Mouse (Mus musculus) myocyte (in vitro differentiated cells): Measurements from ENCODE around the gene Nisch. TPM values are rescaled to one million over a fixed set of nuclear protein-coding genes. Genes with fewer than 3 reads are reported as not detected.

ENCODE experiments used
- H3K27me3 ChIP-seq: one replicate; pipeline ENCODE4 v1.6.1; 2011; ENCODE audit not compliant: control insufficient read depth, insufficient read depth, insufficient read length
- H3K36me3 ChIP-seq: one replicate; pipeline ENCODE4 v1.6.1; 2011; ENCODE audit not compliant: control insufficient read depth, insufficient read depth
- H3K4me2 ChIP-seq: one replicate; pipeline ENCODE4 v1.6.1; 2011; ENCODE audit warnings: low read depth, control low read depth
- H3K4me3 ChIP-seq: one replicate; pipeline ENCODE4 v1.5.1; 2011; ENCODE audit warnings: mild to moderate bottlenecking, control low read depth, moderate library complexity
- H3K79me2 ChIP-seq: one replicate; pipeline ENCODE4 v1.6.1; 2011; ENCODE audit not compliant: control insufficient read depth, insufficient read depth
- H3ac ChIP-seq: one replicate; pipeline ENCODE4 v1.6.1; 2011; ENCODE audit not compliant: control insufficient read depth, insufficient read length
- CEBPB ChIP-seq: IDR thresholded peaks from 2 replicates; pipeline ENCODE4 v1.6.1; 2011; ENCODE audit warnings: mild to moderate bottlenecking, moderate library complexity; ENCODE audit not compliant: poor library complexity, insufficient read depth, severe bottlenecking
- E2F4 ChIP-seq: IDR thresholded peaks from one replicate; pipeline ENCODE4 v1.6.1; 2011; ENCODE audit warnings: mild to moderate bottlenecking, control low read depth, moderate library complexity; ENCODE audit not compliant: insufficient read depth
- MAX ChIP-seq: IDR thresholded peaks from one replicate; pipeline ENCODE4 v1.6.1; 2011; ENCODE audit warnings: low read depth, mild to moderate bottlenecking, control low read depth
- MYOD1 ChIP-seq, 3 experiments: IDR thresholded peaks; one replicate each; pipeline ENCODE4 v1.6.1; 2011; ENCODE audit warnings: control low read depth in 2 of 3, low read depth in 2 of 3, mild to moderate bottlenecking in 2 of 3, moderate library complexity in 1 of 3; ENCODE audit not compliant: insufficient read length in 2 of 3, control insufficient read depth in 1 of 3
- MYOG ChIP-seq, 3 experiments: IDR thresholded peaks; one replicate each; pipeline ENCODE4 v1.6.1; 2011; ENCODE audit warnings: control low read depth in 2 of 3, low read depth in 2 of 3, mild to moderate bottlenecking in 2 of 3; ENCODE audit not compliant: insufficient read length in 2 of 3, control insufficient read depth in 1 of 3, insufficient read depth in 1 of 3
- POLR2A ChIP-seq: IDR thresholded peaks from one replicate; pipeline ENCODE4 v1.6.1; 2011; ENCODE audit warnings: low read depth, mild to moderate bottlenecking, control low read depth, moderate library complexity; ENCODE audit not compliant: insufficient read length
- POLR2AphosphoS2 ChIP-seq: IDR thresholded peaks from one replicate; pipeline ENCODE4 v1.6.1; 2011; ENCODE audit warnings: low read depth, control low read depth; ENCODE audit not compliant: insufficient read length
- REST ChIP-seq: IDR thresholded peaks from one replicate; pipeline ENCODE4 v1.6.1; 2011; ENCODE audit warnings: mild to moderate bottlenecking, control low read depth, moderate library complexity; ENCODE audit not compliant: insufficient read depth, insufficient read length
- SRF ChIP-seq: IDR thresholded peaks from one replicate; pipeline ENCODE4 v1.6.1; 2011; ENCODE audit warnings: low read depth; ENCODE audit not compliant: control insufficient read depth, insufficient read length
- TCF12 ChIP-seq: IDR thresholded peaks from one replicate; pipeline ENCODE4 v1.6.1; 2011; ENCODE audit warnings: mild to moderate bottlenecking, control low read depth; ENCODE audit not compliant: poor library complexity, insufficient read depth, severe bottlenecking
- TCF3 ChIP-seq: IDR thresholded peaks from one replicate; pipeline ENCODE4 v1.6.1; 2011; ENCODE audit warnings: low read depth, control low read depth; ENCODE audit not compliant: insufficient read length
- USF1 ChIP-seq: IDR thresholded peaks from one replicate; pipeline ENCODE4 v1.6.1; 2011; ENCODE audit warnings: low read depth, mild to moderate bottlenecking, control low read depth, moderate library complexity
- polyA plus RNA-seq: library from polyadenylated mRNA; unstranded; fragments of >200 nt; fragmentation: generic; extraction: Trizol; gene quantifications from one replicate; pipeline ENCODE4 v1.2.1, GENCODE M21; 2012; ENCODE audit warnings: missing spikeins

Nisch gene
- polyA plus RNA-seq, 1 experiment: 266 TPM

DNA sequence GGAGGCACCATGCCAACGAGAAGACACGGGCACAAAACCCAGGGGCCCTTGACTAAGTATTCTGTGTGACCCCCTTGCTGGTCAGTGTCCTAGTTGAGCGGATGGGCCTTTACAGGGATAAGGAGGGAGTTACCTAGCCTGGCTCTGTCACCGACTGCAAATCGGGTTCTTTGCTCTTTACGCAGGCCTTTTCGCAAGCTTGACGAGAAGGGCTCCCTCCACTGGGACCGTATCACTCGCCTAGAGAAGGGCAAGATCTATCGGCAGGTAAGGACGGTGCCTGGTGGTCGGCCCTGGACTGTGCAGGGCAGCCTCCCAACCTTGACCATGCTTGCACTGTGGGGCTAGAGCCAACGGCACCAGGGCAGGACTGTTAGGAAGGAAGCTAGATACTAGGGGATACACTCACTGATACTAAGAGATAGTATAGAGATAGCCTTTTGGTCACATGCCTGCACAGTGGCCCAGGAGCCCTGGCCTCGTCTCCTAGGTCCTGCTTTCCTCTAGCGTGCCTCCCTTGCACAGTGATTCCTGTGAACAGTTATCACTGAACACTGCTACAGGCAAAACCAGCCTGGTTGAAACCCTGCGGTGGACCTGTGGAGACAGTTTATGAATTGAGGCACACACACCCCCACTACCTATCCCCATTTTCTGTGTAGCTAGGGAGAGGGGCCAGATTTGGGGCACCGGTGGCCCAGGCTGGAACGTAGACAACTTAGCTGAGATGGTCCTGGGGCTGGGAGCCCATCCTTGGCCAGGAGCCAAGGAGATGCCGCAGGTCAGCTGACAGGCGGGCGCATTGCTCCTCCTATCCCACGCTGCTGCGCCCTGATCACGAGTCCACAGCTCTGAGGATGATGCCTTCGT, 80.1 kb downstream of the Nisch start:
- Histone ChIP-seq H3K27me3 (no peaks in the 10 kb centered on the region), H3ac (no peak overlapping the region), H3K79me2 (no peaks in the 10 kb centered on the region), H3K4me3 (no peak overlapping the region), H3K36me3 (peaks cover 3% of the 10 kb centered on the region), H3K4me2 (no peak overlapping the region)
- TF ChIP-seq SRF (no peak), MYOD1 (IDR thresholded peaks at IDR 0.05; ENCODE audit: control insufficient read depth in 1 of 3, insufficient read length in 2 of 3, low read depth in 2 of 3) (no peak), USF1 (no peak), MAX (no peak), POLR2A (no peak), REST (no peak), TCF12 (no peak), E2F4 (no peak), MYOG (IDR thresholded peaks at IDR 0.05; ENCODE audit: control insufficient read depth in 1 of 3, insufficient read depth in 1 of 3, insufficient read length in 2 of 3, low read depth in 2 of 3) (no peak), CEBPB (no peak), TCF3 (no peak), POLR2AphosphoS2 (no peak)

DNA sequence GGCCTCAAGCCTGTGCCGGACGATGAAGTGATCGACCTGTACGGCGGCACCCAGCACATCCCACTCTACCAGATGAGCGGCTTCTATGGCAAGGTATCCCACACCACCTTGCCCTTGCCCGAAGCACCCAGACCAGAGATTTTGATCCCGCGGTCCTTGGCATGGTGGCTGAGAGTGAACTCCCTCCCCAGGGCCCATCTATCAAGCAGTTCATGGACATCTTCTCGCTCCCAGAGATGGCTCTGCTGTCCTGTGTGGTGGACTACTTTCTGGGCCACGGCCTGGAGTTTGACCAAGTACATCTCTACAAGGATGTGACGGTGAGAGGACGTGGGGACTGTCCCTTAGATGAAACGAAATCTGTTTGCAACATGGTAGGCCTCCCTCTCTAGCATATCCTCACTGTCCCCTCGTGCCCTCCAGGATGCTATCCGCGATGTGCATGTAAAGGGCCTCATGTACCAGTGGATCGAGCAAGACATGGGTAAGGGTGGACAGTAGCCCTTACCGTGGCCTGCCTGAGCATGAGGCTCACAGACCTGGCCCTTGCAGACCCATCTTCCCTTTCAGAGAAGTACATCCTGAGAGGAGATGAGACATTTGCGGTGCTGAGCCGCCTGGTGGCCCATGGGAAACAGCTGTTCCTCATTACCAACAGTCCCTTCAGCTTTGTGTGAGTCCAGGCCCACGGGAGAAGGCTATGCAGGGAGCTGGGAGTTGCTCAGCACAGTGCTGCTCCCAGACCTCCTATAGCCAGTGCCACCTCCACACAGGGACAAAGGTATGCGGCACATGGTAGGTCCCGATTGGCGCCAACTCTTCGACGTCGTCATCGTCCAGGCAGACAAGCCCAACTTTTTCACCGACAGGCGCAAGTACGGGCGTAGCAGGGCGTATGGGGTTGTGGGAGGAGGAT, 81.0 kb downstream of the Nisch start:
- no peak overlapping the region for H3K4me3 ChIP-seq
- H3K79me2 ChIP-seq: no peaks in the 10 kb centered on the region
- H3K36me3 ChIP-seq: peaks cover 3% of the 10 kb centered on the region
- H3K4me2 ChIP-seq: no peak overlapping the region
- TF ChIP-seq TCF3: no peak
- no peak for TF ChIP-seq CEBPB
- TF ChIP-seq USF1: no peak
- TF ChIP-seq SRF: no peak
- no peak for TF ChIP-seq E2F4
- TF ChIP-seq POLR2AphosphoS2: no peak
- TF ChIP-seq MYOG (IDR thresholded peaks at IDR 0.05; ENCODE audit: control insufficient read depth in 1 of 3, insufficient read depth in 1 of 3, insufficient read length in 2 of 3, low read depth in 2 of 3): no peak
- TF ChIP-seq MAX: no peak
- no peak for TF ChIP-seq TCF12
- no peaks in the 10 kb centered on the region for H3K27me3 ChIP-seq
- no peak overlapping the region for H3ac ChIP-seq

DNA sequence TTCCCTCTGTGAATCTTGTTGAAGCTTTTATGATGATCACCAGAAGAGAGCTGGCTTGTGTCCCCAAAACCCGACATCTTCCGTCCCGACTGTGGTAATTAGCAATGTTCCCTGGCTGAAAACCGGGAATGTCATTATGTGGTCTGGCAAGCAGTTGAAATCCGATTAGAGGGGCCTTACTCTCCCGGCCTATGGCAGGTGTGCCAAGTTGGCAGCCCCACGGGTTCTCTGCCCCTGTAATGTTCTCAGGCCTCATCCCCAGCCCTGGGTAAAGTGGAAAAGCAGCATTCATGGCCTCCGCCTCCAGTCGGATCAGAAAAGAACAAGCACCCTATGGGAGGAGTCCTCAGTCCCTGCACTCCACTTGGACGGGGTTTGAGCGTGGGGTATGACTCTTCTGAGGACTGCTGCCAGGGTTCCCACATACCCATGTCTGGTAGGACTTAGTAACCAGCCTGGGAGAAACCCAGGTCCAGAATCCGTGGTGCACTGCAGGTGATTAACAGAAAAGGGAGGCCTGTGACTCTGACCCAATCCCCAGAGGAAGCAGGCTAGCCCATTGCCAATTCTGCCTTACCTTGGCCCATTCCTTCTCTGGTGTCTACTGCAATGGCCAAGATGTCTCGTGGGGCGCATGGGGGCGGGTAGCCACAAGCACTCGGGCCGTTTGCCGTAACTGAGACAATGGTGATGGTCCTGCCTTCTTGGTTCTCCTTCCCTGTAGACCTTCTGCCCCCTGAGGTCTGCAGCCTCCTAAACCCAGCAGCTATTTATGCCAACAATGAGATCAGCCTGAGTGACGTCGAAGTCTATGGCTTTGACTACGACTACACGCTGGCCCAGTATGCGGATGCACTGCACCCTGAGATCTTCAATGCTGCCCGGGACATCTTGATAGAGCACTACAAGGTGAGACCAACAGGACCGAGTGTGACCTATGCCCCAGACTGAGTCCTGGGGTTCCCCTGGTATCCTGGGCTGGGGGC, 82.4 kb downstream of the Nisch start:
- no peak for TF ChIP-seq E2F4
- no peak for TF ChIP-seq MAX
- TF ChIP-seq POLR2A: no peak
- no peak for TF ChIP-seq REST
- no peak for TF ChIP-seq MYOD1 (IDR thresholded peaks at IDR 0.05; ENCODE audit: control insufficient read depth in 1 of 3, insufficient read length in 2 of 3, low read depth in 2 of 3)
- no peak for TF ChIP-seq TCF3
- no peak for TF ChIP-seq TCF12
- no peak for TF ChIP-seq MYOG (IDR thresholded peaks at IDR 0.05; ENCODE audit: control insufficient read depth in 1 of 3, insufficient read depth in 1 of 3, insufficient read length in 2 of 3, low read depth in 2 of 3)
- no peak for TF ChIP-seq POLR2AphosphoS2
- no peak for TF ChIP-seq CEBPB
- TF ChIP-seq USF1: no peak
- Histone ChIP-seq H3K79me2 (no peaks in the 10 kb centered on the region), H3K36me3 (peaks cover 3% of the 10 kb centered on the region), H3K4me2 (no peak overlapping the region), H3K4me3 (no peak overlapping the region), H3ac (no peak overlapping the region), H3K27me3 (no peaks in the 10 kb centered on the region)

DNA sequence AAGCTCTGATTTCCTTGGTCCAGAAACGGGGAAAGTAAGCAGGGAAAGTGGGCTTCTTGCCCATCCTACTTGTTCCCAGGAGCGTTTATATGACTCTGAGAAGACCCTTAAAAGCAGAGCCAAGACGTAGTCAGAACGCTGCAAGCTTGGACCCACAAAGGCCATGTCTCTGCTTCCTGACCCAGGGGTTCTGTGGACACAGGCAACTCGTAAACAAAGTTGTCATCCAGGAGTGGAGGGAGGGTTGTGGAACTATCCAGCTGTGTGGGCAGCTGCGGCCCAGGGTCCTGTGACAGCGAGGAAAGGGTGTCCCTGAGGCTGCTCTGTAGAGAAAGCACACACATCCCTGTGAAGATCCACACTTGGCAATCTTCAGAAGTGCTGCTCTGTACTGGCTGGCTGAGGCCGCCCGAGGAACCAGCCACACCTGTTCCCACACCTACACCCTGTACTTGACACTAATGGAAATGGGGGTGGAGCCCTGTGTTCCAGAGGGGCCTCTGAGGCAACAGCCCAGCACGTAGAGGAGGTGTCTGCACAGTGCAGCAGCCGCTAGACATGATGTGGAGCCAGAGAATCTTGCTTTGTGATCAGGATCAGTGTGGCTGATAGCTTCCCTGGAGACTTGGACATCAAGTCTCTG, 83.6 kb downstream of the Nisch start:
- H3K27me3 ChIP-seq: no peaks in the 10 kb centered on the region
- H3ac ChIP-seq: no peak overlapping the region
- TF ChIP-seq TCF3 (no peak), MYOD1 (IDR thresholded peaks at IDR 0.05; ENCODE audit: control insufficient read depth in 1 of 3, insufficient read length in 2 of 3, low read depth in 2 of 3) (no peak), MAX (no peak), E2F4 (no peak), CEBPB (no peak), USF1 (no peak), POLR2AphosphoS2 (no peak), TCF12 (no peak), SRF (no peak), MYOG (IDR thresholded peaks at IDR 0.05; ENCODE audit: control insufficient read depth in 1 of 3, insufficient read depth in 1 of 3, insufficient read length in 2 of 3, low read depth in 2 of 3) (no peak), POLR2A (no peak), REST (no peak)
- peaks cover 3% of the 10 kb centered on the region for H3K36me3 ChIP-seq
- H3K4me2 ChIP-seq: peak overlapping the region; percentile 76
- peaks cover 6% of the 10 kb centered on the region for H3K79me2 ChIP-seq
- no peak overlapping the region for H3K4me3 ChIP-seq
